Mouse (Mus musculus): ENCODE measurements around the gene Mrgpre. TPM values are rescaled to one million over a fixed set of nuclear protein-coding genes. Genes with fewer than 3 reads are reported as not detected.

Mrgpre gene
- total and polyA plus RNA-seq, 3 experiments: not detected

GRCm38 (mm10) chr7:143738194-143738593 lies 46.1 kb downstream of the Mrgpre start:
- no peak for TF ChIP-seq GATA1 (IDR thresholded peaks at IDR 0.05; ENCODE audit: borderline replicate concordance, low read length)
- TF ChIP-seq CTCF (IDR thresholded peaks at IDR 0.05; ENCODE audit: low read depth, low read length): no peak
- no peak for TF ChIP-seq POLR2AphosphoS5 (IDR thresholded peaks at IDR 0.05; ENCODE audit: insufficient replicate concordance, low read depth, low read length)
- TF ChIP-seq TAL1 (conservative IDR thresholded peaks at IDR 0.05; ENCODE audit: low read depth, low read length): no peak
- no peak for TF ChIP-seq GATA2 (IDR thresholded peaks at IDR 0.05; ENCODE audit: borderline replicate concordance, low read depth, low read length)
- H3K9me3 ChIP-seq (replicated peaks): no peaks in the 10 kb centered on the region
- DNase-seq (ENCODE audit: low spot score): no peak
- ATAC-seq (ENCODE audit: extremely low read depth, insufficient number of reproducible peaks, low FRiP score, poor library complexity, severe bottlenecking): no peak
- no peak overlapping the region for H3K4me3 ChIP-seq (ENCODE audit: low read depth, low read length)
- no peaks in the 10 kb centered on the region for H3K4me1 ChIP-seq (ENCODE audit: insufficient read depth, low read depth, low read length)
- peaks cover 40% of the 10 kb centered on the region for H3K27me3 ChIP-seq (ENCODE audit: insufficient read depth, low read length)
- H3K36me3 ChIP-seq (replicated peaks): no peaks in the 10 kb centered on the region

GRCm38 (mm10) chr7:143733746-143734145 lies 50.6 kb downstream of the Mrgpre start:
- Histone ChIP-seq H3K9me3 (replicated peaks) (no peaks in the 10 kb centered on the region), H3K4me3 (ENCODE audit: low read depth, low read length) (no peak overlapping the region), H3K36me3 (replicated peaks) (no peaks in the 10 kb centered on the region), H3K4me1 (ENCODE audit: insufficient read depth, low read depth, low read length) (no peaks in the 10 kb centered on the region), H3K27me3 (ENCODE audit: insufficient read depth, low read length) (peaks cover 25% of the 10 kb centered on the region)
- TF ChIP-seq POLR2AphosphoS5 (IDR thresholded peaks at IDR 0.05; ENCODE audit: insufficient replicate concordance, low read depth, low read length): no peak
- no peak for TF ChIP-seq TAL1 (conservative IDR thresholded peaks at IDR 0.05; ENCODE audit: low read depth, low read length)
- TF ChIP-seq GATA1 (IDR thresholded peaks at IDR 0.05; ENCODE audit: borderline replicate concordance, low read length): no peak
- TF ChIP-seq CTCF (IDR thresholded peaks at IDR 0.05; ENCODE audit: low read depth, low read length): no peak
- TF ChIP-seq GATA2 (IDR thresholded peaks at IDR 0.05; ENCODE audit: borderline replicate concordance, low read depth, low read length): no peak
- ATAC-seq (ENCODE audit: extremely low read depth, insufficient number of reproducible peaks, low FRiP score, poor library complexity, severe bottlenecking) (no peak), DNase-seq (ENCODE audit: low spot score) (no peak)

- H3K36me3 ChIP-seq (replicated peaks): no peaks in the 10 kb centered on the region
- H3K4me3 ChIP-seq (ENCODE audit: low read depth, low read length): no peak overlapping the region
- H3K9me3 ChIP-seq (replicated peaks): no peaks in the 10 kb centered on the region
- ATAC-seq (ENCODE audit: extremely low read depth, insufficient number of reproducible peaks, low FRiP score, poor library complexity, severe bottlenecking) (no peak), DNase-seq (ENCODE audit: low spot score) (no peak)
- peaks cover 36% of the 10 kb centered on the region for H3K27me3 ChIP-seq (ENCODE audit: insufficient read depth, low read length)
- TF ChIP-seq POLR2AphosphoS5 (IDR thresholded peaks at IDR 0.05; ENCODE audit: insufficient replicate concordance, low read depth, low read length) (no peak), GATA2 (IDR thresholded peaks at IDR 0.05; ENCODE audit: borderline replicate concordance, low read depth, low read length) (no peak), CTCF (IDR thresholded peaks at IDR 0.05; ENCODE audit: low read depth, low read length) (no peak), TAL1 (conservative IDR thresholded peaks at IDR 0.05; ENCODE audit: low read depth, low read length) (no peak), GATA1 (IDR thresholded peaks at IDR 0.05; ENCODE audit: borderline replicate concordance, low read length) (no peak)
- H3K4me1 ChIP-seq (ENCODE audit: insufficient read depth, low read depth, low read length): no peaks in the 10 kb centered on the region
Observed at GRCm38 (mm10) chr7:143729886-143730285, 54.4 kb downstream of the Mrgpre start.

Other genes with a start within 250 kb of the Mrgpre start
- gene Nap1l4, start 235.4 kb downstream of the Mrgpre start, total RNA-seq (2014; fragmentation: Nextera tagmentation): 96.6 and 138 TPM in 2 replicates
- 146 and 158 TPM in 2 replicates for gene Nap1l4, start 235.4 kb downstream of the Mrgpre start, total RNA-seq (2017)
- 59.5 and 84.7 TPM in 2 replicates for gene Nap1l4, start 235.4 kb downstream of the Mrgpre start, polyA plus RNA-seq (2012)
- 58.2 and 74.8 TPM in 2 replicates for gene Cars, start 184.4 kb downstream of the Mrgpre start, total RNA-seq (2014; fragmentation: Nextera tagmentation)
- 41.3 and 54.5 TPM in 2 replicates for gene Cars, start 184.4 kb downstream of the Mrgpre start, total RNA-seq (2017)
- 46.4 and 80.5 TPM in 2 replicates for gene Cars, start 184.4 kb downstream of the Mrgpre start, polyA plus RNA-seq (2012)
- gene Tnfrsf26, start 155.8 kb downstream of the Mrgpre start, total RNA-seq (2014; fragmentation: Nextera tagmentation): 0.38 TPM in 1 of 2 replicates, not detected in the other
- 0.17 and 0.38 TPM in 2 replicates for gene Tnfrsf26, start 155.8 kb downstream of the Mrgpre start, total RNA-seq (2017)
- gene Tnfrsf26, start 155.8 kb downstream of the Mrgpre start, polyA plus RNA-seq (2012): not detected in 2 replicates
- not detected in 2 replicates for gene Tnfrsf22, start 134.8 kb downstream of the Mrgpre start, total RNA-seq (2014; fragmentation: Nextera tagmentation)
- gene Tnfrsf22, start 134.8 kb downstream of the Mrgpre start, total RNA-seq (2017): 0.11 and 0.12 TPM in 2 replicates
- gene Tnfrsf22, start 134.8 kb downstream of the Mrgpre start, polyA plus RNA-seq (2012): not detected in 2 replicates
- gene Tnfrsf23, start 98.6 kb downstream of the Mrgpre start, total RNA-seq (2014; fragmentation: Nextera tagmentation): not detected in 2 replicates
- 0.16 and 0.17 TPM in 2 replicates for gene Tnfrsf23, start 98.6 kb downstream of the Mrgpre start, total RNA-seq (2017)
- gene Tnfrsf23, start 98.6 kb downstream of the Mrgpre start, polyA plus RNA-seq (2012): not detected in 2 replicates
- not detected in 2 replicates for gene Osbpl5, start 27.5 kb downstream of the Mrgpre start, total RNA-seq (2014; fragmentation: Nextera tagmentation)
- 0.12 and 0.60 TPM in 2 replicates for gene Osbpl5, start 27.5 kb downstream of the Mrgpre start, total RNA-seq (2017)
- gene Osbpl5, start 27.5 kb downstream of the Mrgpre start, polyA plus RNA-seq (2012): 0.01 TPM in 1 of 2 replicates, not detected in the other
- not detected in 2 replicates for gene Mrgprg, start 17.5 kb downstream of the Mrgpre start, total RNA-seq (2014; fragmentation: Nextera tagmentation)
- 0.06 and 0.16 TPM in 2 replicates for gene Mrgprg, start 17.5 kb downstream of the Mrgpre start, total RNA-seq (2017)
- not detected in 2 replicates for gene Mrgprg, start 17.5 kb downstream of the Mrgpre start, polyA plus RNA-seq (2012)
- 10.3 and 14.6 TPM in 2 replicates for gene Nadsyn1, start 38.3 kb upstream of the Mrgpre start, total RNA-seq (2014; fragmentation: Nextera tagmentation)
- 11.9 and 18.8 TPM in 2 replicates for gene Nadsyn1, start 38.3 kb upstream of the Mrgpre start, total RNA-seq (2017)
- gene Nadsyn1, start 38.3 kb upstream of the Mrgpre start, polyA plus RNA-seq (2012): 3.6 and 4.5 TPM in 2 replicates
- gene Dhcr7, start 38.6 kb upstream of the Mrgpre start, total RNA-seq (2014; fragmentation: Nextera tagmentation): 83.0 and 83.2 TPM in 2 replicates
- gene Dhcr7, start 38.6 kb upstream of the Mrgpre start, total RNA-seq (2017): 15.7 and 16.3 TPM in 2 replicates
- 11.0 and 20.6 TPM in 2 replicates for gene Dhcr7, start 38.6 kb upstream of the Mrgpre start, polyA plus RNA-seq (2012)
- not detected in 2 replicates for gene Gm498, start 82.3 kb upstream of the Mrgpre start, total RNA-seq (2014; fragmentation: Nextera tagmentation)
- gene Gm498, start 82.3 kb upstream of the Mrgpre start, total RNA-seq (2017): not detected in 2 replicates
- 0.07 and 0.08 TPM in 2 replicates for gene Gm498, start 82.3 kb upstream of the Mrgpre start, polyA plus RNA-seq (2012)
- gene Shank2, start 217.4 kb upstream of the Mrgpre start, total RNA-seq (2014; fragmentation: Nextera tagmentation): not detected in 2 replicates
- under 0.01 and 0.05 TPM in 2 replicates for gene Shank2, start 217.4 kb upstream of the Mrgpre start, total RNA-seq (2017)
- gene Shank2, start 217.4 kb upstream of the Mrgpre start, polyA plus RNA-seq (2012): not detected in 2 replicates